Mouse (Mus musculus): Measurements from ENCODE around the gene Rnasek. TPM values are rescaled to one million over a fixed set of nuclear protein-coding genes. Genes with fewer than 3 reads are reported as not detected.

The Rnasek gene
- polyA plus RNA-seq, 1 experiment from 2014 or later = 136 TPM

DNA sequence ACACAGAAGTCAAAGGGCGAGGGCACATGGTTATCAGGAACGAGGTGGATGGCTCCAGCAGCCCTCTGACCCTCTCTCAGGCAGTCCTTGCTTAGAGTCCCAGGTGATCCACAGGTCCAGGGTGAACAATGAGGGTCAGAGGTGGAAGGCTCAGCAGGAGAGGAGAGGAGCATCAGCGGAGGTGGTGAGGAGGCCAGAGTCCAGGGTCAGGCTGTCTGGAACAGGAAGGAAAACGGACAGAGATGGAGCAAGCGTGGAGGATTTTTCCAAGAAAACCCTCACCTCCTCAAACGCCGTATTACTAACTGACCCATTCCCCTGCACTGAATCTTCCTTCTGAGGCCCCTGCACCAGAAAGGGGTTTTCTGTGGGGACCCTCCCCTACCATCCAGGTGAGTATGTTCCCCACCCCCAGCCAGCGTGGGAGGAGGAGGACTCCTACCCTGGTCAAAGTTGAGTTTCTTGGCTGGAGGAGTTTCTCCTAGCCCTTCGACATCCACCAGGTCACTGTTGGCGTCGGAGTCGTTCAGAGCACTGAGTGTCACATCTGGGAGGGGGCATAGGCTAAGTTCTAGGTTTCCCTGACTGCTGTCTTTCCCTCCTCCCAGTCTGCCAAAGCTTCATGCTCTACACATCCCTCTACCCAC lies 4.3 kb downstream of the Rnasek start:
- peaks cover 19% of the 10 kb centered on the region for H3K36me3 ChIP-seq
- H3K9me3 ChIP-seq = no peaks in the 10 kb centered on the region
- 91% methylated on average over 12 of the region's 12 CpGs for WGBS
- H3K27ac ChIP-seq = no peak overlapping the region
- no peaks in the 10 kb centered on the region for H3K27me3 ChIP-seq
- peaks cover 36% of the 10 kb centered on the region for H3K4me1 ChIP-seq
- ATAC-seq (ENCODE audit: insufficient number of reproducible peaks, insufficient read depth, low FRiP score, low TSS enrichment) = no peak
- no peak overlapping the region for H3K4me3 ChIP-seq
- no peak overlapping the region for H3K4me2 ChIP-seq (replicated peaks)
- H3K9ac ChIP-seq = no peak overlapping the region

DNA sequence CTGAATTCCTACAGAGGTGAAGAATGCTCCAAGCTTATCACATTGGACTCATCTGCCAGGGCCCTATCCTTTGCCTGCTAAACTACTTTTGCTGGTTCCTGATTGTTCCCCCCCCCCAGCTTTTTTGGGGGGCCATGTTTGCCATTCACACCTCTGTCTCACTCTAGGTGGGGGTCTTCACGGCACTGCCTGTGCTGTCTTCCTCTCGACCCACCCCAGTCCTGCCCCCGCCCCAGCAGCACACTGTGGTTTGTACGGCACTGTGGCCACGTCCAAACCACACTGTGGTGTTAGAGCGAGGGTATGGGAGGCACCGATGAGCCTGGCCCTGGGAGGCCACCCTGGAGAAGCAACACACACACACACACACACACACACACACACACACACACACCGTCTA lies 5.1 kb downstream of the Rnasek start:
- peaks cover 9% of the 10 kb centered on the region for H3K27me3 ChIP-seq
- H3K36me3 ChIP-seq = peaks cover 19% of the 10 kb centered on the region
- WGBS = 85% methylated on average over 8 of the region's 8 CpGs
- H3K9me3 ChIP-seq = no peaks in the 10 kb centered on the region
- H3K9ac ChIP-seq = no peak overlapping the region
- no peak for ATAC-seq (ENCODE audit: insufficient number of reproducible peaks, insufficient read depth, low FRiP score, low TSS enrichment)
- no peak overlapping the region for H3K27ac ChIP-seq
- H3K4me2 ChIP-seq (replicated peaks) = no peak overlapping the region
- H3K4me1 ChIP-seq = peaks cover 34% of the 10 kb centered on the region
- no peak overlapping the region for H3K4me3 ChIP-seq

DNA sequence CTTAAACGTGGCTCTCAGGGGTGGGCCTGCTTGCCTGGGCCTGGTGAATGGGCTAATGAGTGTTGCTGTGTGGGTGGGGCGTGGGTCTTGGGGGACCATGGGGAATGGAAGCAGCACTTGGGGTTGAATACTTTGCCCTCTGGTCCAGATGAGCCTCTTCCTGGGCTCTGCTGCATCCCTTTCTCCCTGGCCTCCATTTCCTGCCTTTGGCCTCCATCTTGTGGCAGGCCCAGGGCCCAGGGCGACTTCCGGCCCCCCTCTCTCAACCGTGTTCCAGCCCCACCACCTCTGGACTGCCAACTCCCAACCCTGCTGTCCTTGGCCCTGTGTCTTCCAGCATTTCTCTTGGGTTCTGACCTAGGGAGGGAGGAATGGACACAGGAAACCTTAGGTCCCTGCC lies 5.6 kb downstream of the Rnasek start:
- peaks cover 19% of the 10 kb centered on the region for H3K36me3 ChIP-seq
- no peaks in the 10 kb centered on the region for H3K9me3 ChIP-seq
- H3K9ac ChIP-seq = 0 out of 2 replicates have a peak overlapping the region, but pooled peaks have one; percentile 11
- ATAC-seq (ENCODE audit: insufficient number of reproducible peaks, insufficient read depth, low FRiP score, low TSS enrichment) = no peak
- H3K27me3 ChIP-seq = peaks cover 13% of the 10 kb centered on the region
- peaks cover 33% of the 10 kb centered on the region for H3K4me1 ChIP-seq
- 60% methylated on average over 5 of the region's 5 CpGs for WGBS
- no peak overlapping the region for H3K4me2 ChIP-seq (replicated peaks)
- H3K4me3 ChIP-seq = no peak overlapping the region
- no peak overlapping the region for H3K27ac ChIP-seq

DNA sequence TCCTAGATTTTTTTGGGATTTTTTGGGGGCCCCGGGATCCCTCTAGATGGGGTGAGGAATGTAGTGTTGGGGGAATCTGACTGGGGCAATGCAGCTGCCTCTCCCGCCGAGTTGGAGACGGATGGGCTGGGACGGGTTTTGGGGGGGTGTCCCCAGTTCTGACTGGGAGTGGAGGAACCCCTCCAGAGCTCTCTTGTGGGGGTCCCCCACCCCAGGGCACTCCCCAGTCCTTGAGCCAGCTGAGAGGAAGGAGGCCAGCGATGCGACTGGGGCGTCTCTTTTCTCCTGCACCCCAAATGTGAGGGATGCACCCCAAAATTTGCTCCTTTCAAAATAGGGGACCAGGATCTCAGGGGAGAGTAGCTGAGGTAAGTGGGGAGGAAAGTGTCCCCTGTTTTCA lies 6.6 kb downstream of the Rnasek start:
- peak overlapping the region; percentile 60 for H3K4me2 ChIP-seq (replicated peaks)
- H3K36me3 ChIP-seq = peaks cover 19% of the 10 kb centered on the region
- peak overlapping the region; percentile 41 for H3K4me3 ChIP-seq
- H3K27ac ChIP-seq = no peak overlapping the region
- H3K4me1 ChIP-seq = peaks cover 23% of the 10 kb centered on the region
- 35% methylated on average over 8 of the region's 8 CpGs for WGBS
- H3K27me3 ChIP-seq = peaks cover 23% of the 10 kb centered on the region
- no peak for ATAC-seq (ENCODE audit: insufficient number of reproducible peaks, insufficient read depth, low FRiP score, low TSS enrichment)
- H3K9me3 ChIP-seq = no peaks in the 10 kb centered on the region
- H3K9ac ChIP-seq = peak overlapping the region; percentile 62

DNA sequence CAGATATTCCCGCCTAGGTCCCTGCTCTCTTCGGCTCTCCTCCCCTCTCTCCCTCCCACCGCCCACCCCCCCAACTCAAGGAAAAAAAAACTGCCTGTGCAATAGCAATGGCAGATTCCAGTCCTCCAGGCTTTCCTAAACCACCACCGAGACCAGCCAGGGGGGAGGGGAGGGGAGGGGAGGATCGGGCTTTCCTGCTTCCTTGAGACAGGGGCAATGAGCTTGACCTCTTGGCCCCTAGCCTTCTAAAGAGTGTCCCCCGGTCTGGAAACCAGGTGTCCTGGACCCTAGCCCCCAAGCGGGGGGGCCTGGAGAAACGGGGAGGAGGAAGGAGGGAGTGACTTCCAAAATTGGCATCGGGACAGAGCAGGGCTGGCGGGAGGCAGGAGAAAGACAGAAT lies 7.1 kb downstream of the Rnasek start:
- H3K27me3 ChIP-seq = peaks cover 28% of the 10 kb centered on the region
- ATAC-seq (ENCODE audit: insufficient number of reproducible peaks, insufficient read depth, low FRiP score, low TSS enrichment) = no peak
- peak overlapping the region; percentile 60 for H3K4me2 ChIP-seq (replicated peaks)
- H3K4me1 ChIP-seq = peaks cover 23% of the 10 kb centered on the region
- H3K9me3 ChIP-seq = no peaks in the 10 kb centered on the region
- no peak overlapping the region for H3K27ac ChIP-seq
- peaks cover 19% of the 10 kb centered on the region for H3K36me3 ChIP-seq
- WGBS = 5% methylated on average over 8 of the region's 10 CpGs
- H3K9ac ChIP-seq = peak overlapping the region; percentile 62
- H3K4me3 ChIP-seq = peak overlapping the region; percentile 41

DNA sequence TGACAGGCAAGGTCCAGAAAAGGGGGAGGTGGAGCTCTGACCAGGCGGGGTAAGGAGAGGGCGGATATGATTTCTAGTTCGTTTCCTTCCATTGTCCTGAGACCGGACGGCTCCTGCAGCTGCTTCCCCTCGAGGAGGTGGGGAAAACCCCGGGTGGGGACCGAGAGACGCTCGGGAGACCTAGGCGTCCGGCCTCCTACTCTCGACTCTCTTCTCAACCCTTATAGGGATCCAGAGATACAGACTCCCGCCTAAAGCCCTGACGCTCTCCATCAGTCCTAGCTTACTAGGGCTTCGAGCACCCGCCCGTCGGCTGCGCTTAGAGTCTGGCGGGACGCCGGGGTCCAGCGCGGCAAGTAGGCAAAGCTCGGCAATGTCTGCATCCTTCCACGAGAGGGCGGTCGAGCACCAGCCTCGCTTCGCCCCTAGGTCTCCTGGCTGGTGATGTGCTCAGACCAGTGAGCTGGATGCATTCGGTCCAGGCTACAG lies 9.4 kb downstream of the Rnasek start:
- Histone ChIP-seq H3K36me3 (peaks cover 11% of the 10 kb centered on the region), H3K4me1 (peaks cover 14% of the 10 kb centered on the region; the same call in 1 of the 2 replicates), H3K9me3 (no peaks in the 10 kb centered on the region), H3K27me3 (peaks cover 51% of the 10 kb centered on the region), H3K27ac (no peak overlapping the region), H3K4me3 (peak overlapping the region; percentile 17; the same call in 1 of the 2 replicates), H3K4me2 (replicated peaks) (peak overlapping the region; percentile 45), H3K9ac (no peak overlapping the region)
- no peak for ATAC-seq (ENCODE audit: insufficient number of reproducible peaks, insufficient read depth, low FRiP score, low TSS enrichment)
- 2% methylated on average over 32 of the region's 32 CpGs for WGBS

DNA sequence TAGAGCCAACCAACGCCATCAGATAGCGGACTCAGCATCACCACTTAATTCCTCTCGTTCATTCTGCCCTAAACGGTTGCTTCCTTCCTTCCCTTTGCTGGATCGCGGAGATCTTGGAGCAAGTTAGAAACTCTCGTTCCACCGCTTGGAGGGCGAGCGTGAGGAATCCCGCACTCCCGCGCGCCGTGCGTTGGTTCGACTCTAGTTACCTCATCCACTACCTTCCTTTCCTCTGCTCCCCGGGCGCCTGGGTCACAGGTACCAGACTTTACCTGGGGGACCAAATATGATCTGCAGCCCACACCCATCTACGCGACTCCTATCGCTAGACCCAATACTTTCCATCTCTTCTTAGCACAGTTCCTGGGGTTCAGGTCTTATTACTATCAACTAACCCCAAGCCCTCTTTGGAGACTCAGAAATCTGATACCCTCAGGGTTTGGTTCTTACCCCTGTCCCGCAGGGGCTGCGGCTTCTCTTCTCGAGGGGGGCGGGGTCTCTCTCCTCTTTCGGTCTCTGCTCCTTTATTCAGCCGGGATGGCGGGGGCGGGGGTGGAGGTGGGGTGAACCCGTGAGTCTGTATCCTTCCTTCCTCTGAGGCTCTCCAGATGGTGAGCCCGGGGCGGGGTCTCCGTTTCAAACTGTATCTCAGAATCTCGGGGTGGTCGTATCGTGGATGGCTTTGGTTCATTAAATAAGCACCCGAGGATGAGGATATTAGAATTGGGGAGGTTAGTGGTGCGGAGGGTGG lies 10.2 kb downstream of the Rnasek start, which contains the start of gene Bcl6b:
Gene Bcl6b, minus strand, starts transcription at position 539 of the 751 bp plus-strand sequence.
- WGBS = 3% methylated on average over 39 of the region's 39 CpGs
- H3K9ac ChIP-seq = peak within 1 kb of the TSS; percentile 20; the same call in 1 of the 2 replicates
- H3K4me2 ChIP-seq (replicated peaks) = peak within 1 kb of the TSS; percentile 45
- ATAC-seq (ENCODE audit: insufficient number of reproducible peaks, insufficient read depth, low FRiP score, low TSS enrichment) = no peak
- peaks cover 14% of the 10 kb centered on the region; the same call in 1 of the 2 replicates for H3K4me1 ChIP-seq
- H3K4me3 ChIP-seq = peak within 1 kb of the TSS; percentile 17
- H3K9me3 ChIP-seq = no peaks in the 10 kb centered on the region
- peaks cover 59% of the 10 kb centered on the region for H3K27me3 ChIP-seq
- no peak within 1 kb of the TSS for H3K27ac ChIP-seq
- peaks cover 3% of the 10 kb centered on the region for H3K36me3 ChIP-seq

DNA sequence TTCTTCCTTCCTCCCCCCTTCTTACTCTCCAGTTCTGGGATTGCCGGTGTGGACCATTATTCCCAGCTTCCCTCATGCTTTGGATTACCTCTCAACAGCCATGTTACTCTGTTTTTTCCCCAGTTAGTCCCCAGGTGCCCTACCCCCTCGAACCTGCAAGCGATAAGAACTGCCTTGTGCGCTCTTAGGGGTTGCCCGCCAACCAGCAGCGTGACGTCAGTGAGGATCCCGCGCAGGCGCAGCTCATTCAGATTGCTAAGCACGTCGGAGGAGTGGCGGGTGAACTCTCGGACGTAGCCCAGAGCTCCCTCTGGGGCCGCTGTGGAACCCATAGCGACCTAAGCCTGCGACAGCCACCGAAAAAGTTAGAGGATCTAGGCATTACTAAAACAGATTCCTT lies 10.8 kb downstream of the Rnasek start:
- Histone ChIP-seq H3K4me1 (peaks cover 12% of the 10 kb centered on the region; the same call in 1 of the 2 replicates), H3K9me3 (no peaks in the 10 kb centered on the region), H3K4me2 (replicated peaks) (peak overlapping the region; percentile 45), H3K9ac (peak overlapping the region; percentile 20; the same call in 1 of the 2 replicates), H3K27me3 (peaks cover 65% of the 10 kb centered on the region), H3K36me3 (no peaks in the 10 kb centered on the region), H3K27ac (no peak overlapping the region), H3K4me3 (peak overlapping the region; percentile 17)
- WGBS = 2% methylated on average over 19 of the region's 19 CpGs
- ATAC-seq (ENCODE audit: insufficient number of reproducible peaks, insufficient read depth, low FRiP score, low TSS enrichment) = no peak

DNA sequence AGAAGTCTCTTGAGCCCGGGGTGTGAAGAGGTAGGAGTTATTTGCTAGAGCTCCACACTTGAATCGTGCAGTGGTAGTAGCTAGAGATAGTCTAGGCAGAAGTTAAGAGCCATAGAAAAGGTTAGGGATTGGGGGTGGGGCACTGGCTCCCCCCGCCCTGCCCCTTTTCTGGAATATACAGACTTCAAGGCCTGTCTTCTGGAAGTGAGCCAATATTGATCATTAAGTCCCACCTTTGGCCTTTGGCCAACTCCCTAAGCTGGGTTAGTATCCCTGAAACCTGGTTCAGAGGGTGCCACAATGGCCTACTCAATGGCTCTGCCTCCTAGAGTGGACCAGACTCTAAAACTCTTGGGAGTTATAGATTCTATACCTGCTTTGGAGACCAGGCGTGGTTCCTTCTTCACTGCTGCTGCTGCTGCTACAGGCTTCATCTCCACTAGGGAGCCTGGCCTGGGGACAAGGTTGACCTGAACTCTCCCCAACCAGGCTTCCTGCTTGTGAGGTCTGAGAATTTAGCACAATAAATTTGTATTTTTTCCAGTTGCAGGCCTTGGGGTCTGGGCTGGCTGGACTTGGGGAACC lies 11.9 kb downstream of the Rnasek start:
- Histone ChIP-seq H3K36me3 (no peaks in the 10 kb centered on the region), H3K27me3 (peaks cover 70% of the 10 kb centered on the region), H3K27ac (no peak overlapping the region), H3K9me3 (no peaks in the 10 kb centered on the region), H3K4me1 (peaks cover 3% of the 10 kb centered on the region; the same call in 1 of the 2 replicates), H3K4me2 (replicated peaks) (peak overlapping the region; percentile 45), H3K9ac (no peak overlapping the region; the same call in 1 of the 2 replicates), H3K4me3 (0 out of 2 replicates have a peak overlapping the region, but pooled peaks have one; percentile 13)
- WGBS = 86% methylated on average over 4 of the region's 4 CpGs
- no peak for ATAC-seq (ENCODE audit: insufficient number of reproducible peaks, insufficient read depth, low FRiP score, low TSS enrichment)

DNA sequence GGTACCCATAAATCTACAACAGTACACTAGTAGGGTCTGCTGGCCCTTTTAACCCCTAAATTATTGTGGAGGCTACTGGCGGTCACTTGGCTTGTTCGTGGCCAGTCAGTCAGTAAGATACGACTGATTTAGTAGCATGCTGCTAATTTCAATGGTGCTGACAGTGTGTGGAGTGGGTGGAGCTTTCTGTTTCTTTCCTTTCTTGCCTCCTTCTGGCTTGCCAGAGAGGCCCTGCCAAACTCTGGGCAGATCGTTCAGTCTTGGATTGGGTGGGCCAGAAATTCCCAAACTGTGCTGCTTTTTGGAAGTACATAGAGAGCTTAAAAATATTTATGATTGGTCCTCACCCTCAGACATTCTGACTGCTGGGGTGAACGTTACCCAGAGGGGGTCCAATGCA lies 12.5 kb downstream of the Rnasek start:
- Histone ChIP-seq H3K27ac (no peak overlapping the region), H3K9me3 (no peaks in the 10 kb centered on the region), H3K36me3 (no peaks in the 10 kb centered on the region), H3K4me1 (peaks cover 2% of the 10 kb centered on the region; the same call in 1 of the 2 replicates), H3K4me3 (peak overlapping the region; percentile 13; the same call in 1 of the 2 replicates), H3K4me2 (replicated peaks) (peak overlapping the region; percentile 35), H3K9ac (no peak overlapping the region), H3K27me3 (peaks cover 75% of the 10 kb centered on the region)
- ATAC-seq (ENCODE audit: insufficient number of reproducible peaks, insufficient read depth, low FRiP score, low TSS enrichment) = no peak
- 35% methylated on average over 5 of the region's 5 CpGs for WGBS

DNA sequence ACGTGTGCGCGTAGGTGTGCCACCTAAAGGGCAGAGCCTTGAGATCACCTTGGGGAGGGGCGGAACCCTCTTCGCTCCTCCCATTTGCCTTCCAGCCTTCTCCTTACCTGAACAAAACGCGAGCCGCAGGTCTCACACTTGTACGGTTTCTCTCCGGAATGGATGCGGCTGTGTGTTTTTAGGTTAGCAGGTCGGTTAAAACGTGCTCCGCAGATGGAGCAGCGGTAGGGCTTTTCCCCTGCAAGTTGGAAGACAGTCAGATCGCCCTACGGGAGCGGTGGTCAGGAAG lies 13.1 kb downstream of the Rnasek start:
- Histone ChIP-seq H3K36me3 (no peaks in the 10 kb centered on the region), H3K4me1 (0 out of 2 replicates have a peak, but pooled peaks cover 3% of the 10 kb centered on the region), H3K27ac (no peak overlapping the region)

More for the DNA sequence above, 13.1 kb downstream of the Rnasek start:
- peak overlapping the region; percentile 35 for H3K4me2 ChIP-seq (replicated peaks)
- no peak overlapping the region for H3K9ac ChIP-seq
- H3K27me3 ChIP-seq = peaks cover 78% of the 10 kb centered on the region
- no peaks in the 10 kb centered on the region for H3K9me3 ChIP-seq
- 5% methylated on average over 18 of the region's 18 CpGs for WGBS
- ATAC-seq (ENCODE audit: insufficient number of reproducible peaks, insufficient read depth, low FRiP score, low TSS enrichment) = no peak
- peak overlapping the region; percentile 13 for H3K4me3 ChIP-seq

All from embryonic facial prominence, embryonic 12.5 days (tissue).